Mouse (Mus musculus) lung, postnatal 4 days (tissue): ENCODE data around the gene Tmem25.
"Not testable (repeated sequence)": the region's sequence is repeated elsewhere in the genome, so short reads cannot be mapped to it uniquely, and the experiment has no call there.

Source experiments
- DNase-seq, 2 experiments: peaks; one replicate each; pipeline ENCODE4 v3.0.0; 2021

Tmem25 gene

GRCm38 (mm10) chr9:44772392-44772749 is 26.7 kb downstream of the Tmem25 start:
- DNase-seq: no peak

DNA sequence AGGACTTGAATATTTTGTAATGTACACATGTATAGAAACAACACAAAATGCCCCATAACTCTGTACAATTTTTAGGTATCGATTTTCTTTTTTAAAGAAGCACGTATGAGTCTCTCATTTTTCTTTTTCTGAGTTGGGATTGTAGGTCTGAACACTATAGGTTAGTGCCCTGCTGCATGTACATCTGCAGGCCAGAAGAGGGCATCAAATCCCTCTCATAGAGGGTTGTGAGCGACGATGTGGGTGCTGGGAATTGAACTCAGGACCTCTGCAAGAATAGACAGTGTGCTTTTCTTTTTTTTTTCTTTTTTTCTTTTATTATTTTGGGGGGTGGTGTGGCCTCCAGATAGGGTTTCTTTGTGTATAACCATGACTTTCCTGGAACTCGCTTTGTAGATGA is 27.7 kb downstream of the Tmem25 start:
- DNase-seq: no peak

DNA sequence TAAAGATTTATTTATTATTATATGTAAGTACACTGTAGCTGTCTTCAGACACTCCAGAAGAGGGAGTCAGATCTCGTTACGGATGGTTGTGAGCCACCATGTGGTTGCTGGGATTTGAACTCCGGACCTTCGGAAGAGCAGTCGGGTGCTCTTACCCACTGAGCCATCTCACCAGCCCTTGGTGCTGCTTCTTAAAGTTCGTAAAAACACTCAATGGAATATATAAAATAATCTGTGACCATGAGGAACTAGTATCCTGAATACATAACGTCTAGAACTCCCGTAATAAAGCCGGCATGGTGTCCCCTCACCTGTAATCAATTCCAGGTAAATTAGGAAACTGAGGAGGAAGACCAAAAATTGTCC is 31.1 kb downstream of the Tmem25 start:
- DNase-seq: not testable (repeated sequence)

DNA sequence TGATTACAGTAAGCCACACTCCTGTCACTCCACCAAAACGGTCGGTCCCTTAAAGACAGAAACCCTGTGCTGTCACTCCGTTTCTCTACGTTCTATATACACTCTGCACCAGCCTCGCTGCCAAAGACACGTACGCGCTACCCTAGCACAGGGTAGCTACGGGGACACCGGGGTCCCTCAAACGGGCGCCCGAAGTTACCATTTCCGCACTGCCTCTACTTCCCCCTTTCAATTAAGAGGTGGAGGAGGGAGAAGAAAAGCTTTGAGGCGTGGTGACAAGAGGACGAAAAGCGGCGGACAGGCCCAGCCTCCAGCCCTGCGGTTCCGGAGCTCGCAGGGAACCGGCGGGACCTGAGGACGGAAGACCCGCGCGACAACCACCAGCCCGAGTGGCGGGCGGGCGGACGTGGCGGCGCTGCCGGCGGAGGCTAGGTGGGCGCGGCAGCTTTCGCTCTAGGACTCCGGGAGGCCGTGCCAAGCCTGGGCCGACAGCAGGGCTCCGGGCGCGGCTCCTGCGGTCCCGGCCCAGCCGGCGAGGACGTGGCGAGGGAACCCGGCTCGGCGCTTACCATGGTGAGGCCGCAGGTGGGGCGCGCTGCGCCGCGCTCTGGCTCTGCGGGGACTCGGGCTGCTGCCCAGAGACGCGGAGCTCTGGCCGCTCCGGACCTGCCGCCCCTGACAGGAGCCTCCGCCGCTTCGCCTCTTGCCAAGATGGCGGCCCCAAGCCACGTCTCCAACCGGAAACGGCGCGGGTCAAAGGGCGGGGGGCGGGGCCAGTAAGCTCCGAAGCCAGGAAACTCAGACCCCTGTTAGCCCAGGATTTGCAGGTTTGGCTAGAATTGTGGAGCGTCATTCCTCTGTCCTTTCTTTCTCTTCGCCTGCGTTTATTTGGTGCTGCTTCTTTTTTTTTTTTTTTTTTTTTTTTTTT is 31.7 kb downstream of the Tmem25 start, which contains the start of the genes Arcn1 and Ift46:
Gene Arcn1, minus strand, starts transcription at position 745 of the 928 bp plus-strand sequence.
Gene Ift46, plus strand, starts transcription at position 808 of the 928 bp plus-strand sequence.
- peak; percentile 88 to 90 for DNase-seq

DNA sequence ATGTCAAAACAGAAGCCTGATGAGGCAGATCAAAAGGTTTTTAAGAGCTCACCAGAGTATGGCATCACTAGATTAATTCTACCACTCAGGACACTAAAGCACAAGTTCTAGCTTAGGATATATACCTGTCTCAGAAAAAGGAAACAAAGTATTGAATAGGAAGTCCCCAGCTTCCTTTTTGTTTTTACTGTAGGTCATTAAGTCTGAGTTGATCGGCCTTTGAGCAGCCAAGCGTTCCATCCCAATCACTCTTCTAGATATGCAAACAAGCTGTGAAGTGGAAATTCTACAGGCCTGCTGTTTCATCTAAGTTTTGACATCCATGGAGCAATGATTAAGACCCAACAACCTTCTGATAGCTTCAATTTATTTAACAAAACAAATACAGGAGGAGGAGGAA is 38.2 kb downstream of the Tmem25 start:
- no peak for DNase-seq

DNA sequence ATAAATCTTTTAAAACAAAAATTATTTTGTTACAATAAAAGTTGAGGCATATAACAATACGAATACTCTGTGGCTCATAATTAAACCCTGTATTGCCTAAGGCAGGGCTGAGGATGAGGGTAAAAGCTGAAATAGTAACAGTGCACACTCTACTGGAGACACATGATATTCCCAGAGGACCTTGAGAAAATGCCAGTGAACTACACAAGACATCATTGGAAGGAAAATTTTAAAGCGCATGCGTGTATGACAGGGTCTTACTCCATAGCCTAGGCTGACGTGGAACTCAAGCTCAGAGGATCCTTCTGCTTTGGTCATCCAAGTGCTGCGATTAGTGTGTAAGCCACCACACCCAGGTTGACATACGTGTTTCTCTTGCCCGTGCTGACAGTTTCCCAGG is 50.6 kb downstream of the Tmem25 start:
- DNase-seq: no peak

- no peak for DNase-seq
These were observed 51.8 kb downstream of the Tmem25 start for GRCm38 (mm10) chr9:44747341-44747740.

DNA sequence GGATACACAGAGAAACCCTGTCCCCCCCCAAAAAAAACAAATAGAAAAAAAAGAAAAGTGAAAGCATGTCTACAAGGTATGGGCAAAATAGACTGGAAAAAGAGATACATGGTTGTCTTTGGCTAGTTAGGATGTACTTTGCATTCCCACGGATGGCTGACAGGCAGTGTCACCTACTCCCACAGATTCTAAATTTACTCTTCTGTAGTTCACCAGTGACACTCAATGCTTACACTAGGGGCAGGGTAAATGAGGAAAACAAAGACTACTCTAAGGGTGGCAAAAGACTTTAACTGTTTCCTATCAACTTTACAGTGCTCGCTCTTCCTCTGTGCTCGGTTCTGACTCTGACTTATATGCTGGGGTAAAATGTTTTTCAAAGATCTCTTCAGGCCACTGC is 52.4 kb downstream of the Tmem25 start:
- no peak for DNase-seq

DNA sequence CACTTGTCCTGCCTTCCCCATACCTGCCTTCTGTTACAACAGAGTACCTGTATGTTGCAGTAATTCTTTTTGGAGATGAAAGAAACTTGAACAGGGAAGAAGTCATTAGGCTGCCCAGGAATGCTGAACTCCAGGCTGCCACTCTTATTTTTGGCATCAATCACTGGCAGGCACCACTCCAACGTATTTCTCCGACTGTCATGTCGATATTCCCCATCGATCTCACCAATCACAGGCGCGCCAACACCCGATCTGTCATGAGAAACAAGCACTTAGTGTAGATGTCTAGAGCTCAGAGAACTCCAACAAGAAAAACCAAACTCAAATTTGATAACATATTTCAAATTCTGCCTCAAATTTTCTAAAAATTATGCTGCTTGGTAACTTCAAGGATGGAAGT is 53.7 kb downstream of the Tmem25 start:
- DNase-seq: no peak
